Mouse (Mus musculus) adrenal gland, postnatal 10 days (tissue): ENCODE measurements around the gene Mylk4. TPM values are rescaled to one million over a fixed set of nuclear protein-coding genes. Genes with fewer than 3 reads are reported as not detected.

ENCODE experiments used
- DNase-seq: peaks from one replicate; pipeline ENCODE4 v3.0.0; 2021; ENCODE audit warnings: mixed read lengths
- long read RNA-seq, 2 experiments: library from polyadenylated mRNA; stranded (forward); transcript quantifications; one replicate each; pipeline ENCODE4 v2.0.0; 2021
- total RNA-seq, 2 experiments: library from RNA; stranded (reverse); gene quantifications; 2 replicates each; pipeline ENCODE4 v1.2.3; 2021

Mylk4 gene
- total RNA-seq: 10 to 100 TPM in 1 of 2 experiments, 1 to 10 TPM in 1; 4.5 to 17.1 TPM
- long read RNA-seq, experiment 1: 0 reads
- long read RNA-seq, experiment 2: 0 reads

DNA sequence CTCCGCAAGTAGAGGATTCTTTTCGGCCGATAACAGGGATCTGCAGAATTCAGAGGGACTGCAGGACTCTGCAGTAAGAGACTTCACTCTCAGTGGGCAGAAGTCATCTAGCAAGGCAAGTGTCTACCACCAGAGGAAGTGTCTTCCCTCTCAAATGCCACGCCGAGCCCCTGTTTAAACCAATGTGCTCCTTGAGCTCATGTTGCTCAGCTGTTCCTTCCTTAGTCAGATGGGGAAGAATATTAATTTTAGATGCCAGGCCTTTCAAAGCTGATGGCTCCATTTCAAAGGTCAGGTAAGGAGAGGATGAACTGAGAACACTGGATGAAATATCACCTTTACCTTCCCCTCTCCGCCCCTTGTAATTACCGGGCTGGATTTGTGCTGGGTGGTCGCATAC is at the start of gene Mylk4:
TSS of gene Mylk4 (minus strand) at position 139 of the 400 bp plus-strand sequence.
- DNase-seq: no peak

DNA sequence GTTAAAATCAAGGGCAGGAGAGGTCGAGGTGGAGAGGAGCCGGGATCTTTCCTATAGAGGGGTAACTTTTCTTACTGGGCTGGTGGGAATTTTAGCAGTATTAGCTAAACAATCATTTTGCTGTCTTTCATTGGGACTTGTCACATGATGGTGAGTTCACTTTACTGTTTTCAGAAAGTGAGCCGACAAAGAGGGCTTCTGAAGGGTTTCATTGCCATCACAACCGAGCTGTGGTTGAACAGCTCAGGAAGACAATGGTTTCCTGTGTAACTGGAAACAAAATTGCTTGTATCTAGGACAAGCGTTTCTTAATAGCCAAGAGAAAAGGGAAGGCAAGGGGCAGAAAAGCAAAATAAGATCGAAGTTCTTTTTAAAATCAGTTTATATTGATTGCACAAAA is 49.5 kb upstream of the Mylk4 start:
- no peak for DNase-seq

DNA sequence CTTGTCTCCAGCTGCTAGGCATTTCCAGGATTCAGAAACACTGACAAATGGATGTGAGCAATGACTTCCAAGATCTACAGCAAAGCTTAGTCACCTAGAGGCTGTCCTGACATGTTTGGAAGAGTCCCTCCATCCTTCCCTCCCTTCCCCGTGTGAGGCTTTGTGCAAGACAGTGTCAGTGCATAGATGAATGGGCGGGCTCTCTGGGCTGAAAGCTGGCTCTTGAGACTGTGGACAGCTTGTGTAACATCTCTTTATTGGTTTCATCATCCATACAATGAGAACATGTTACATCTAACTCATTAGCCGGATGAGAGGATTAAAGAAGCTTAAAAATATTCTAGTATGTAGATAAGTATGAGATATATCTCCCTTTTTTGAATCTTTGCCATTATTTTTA is 49.0 kb upstream of the Mylk4 start:
- DNase-seq: no peak

DNA sequence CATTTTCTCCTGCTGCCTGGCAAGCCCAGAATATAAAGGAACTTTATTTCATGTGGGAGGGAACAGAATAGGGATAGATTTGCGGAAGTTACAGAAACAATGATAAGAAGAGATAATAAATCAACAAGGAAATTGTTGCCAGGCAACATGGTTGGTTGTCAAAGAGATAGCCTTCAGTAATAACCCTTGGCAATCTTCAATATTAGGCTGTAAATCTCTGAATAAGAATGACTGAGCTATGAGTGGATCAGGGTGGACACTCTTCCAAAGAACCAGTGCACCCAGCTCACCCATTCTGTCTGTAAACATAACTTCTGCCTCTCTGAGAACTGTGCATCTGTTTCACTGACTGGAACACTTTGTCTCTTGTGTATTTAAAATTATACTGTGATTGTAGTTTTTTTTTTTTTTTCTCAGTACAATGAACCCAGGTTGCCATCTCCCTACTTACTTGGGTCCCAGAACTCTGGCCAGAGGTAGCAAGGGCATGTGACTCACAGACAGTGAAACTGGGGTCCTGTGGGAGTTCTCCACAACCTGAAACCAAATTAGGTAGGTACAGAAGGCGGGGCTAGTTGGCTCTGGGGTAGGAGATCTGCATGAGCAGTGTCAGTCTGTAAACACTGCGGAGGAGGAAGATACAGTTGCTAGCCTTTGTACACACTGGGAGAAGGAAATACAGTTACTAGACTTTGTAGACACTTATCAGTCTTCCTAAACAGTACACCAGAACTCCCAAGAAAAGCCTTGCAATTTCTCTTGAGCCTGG is 47.9 kb upstream of the Mylk4 start:
- peak; percentile 25 for DNase-seq

DNA sequence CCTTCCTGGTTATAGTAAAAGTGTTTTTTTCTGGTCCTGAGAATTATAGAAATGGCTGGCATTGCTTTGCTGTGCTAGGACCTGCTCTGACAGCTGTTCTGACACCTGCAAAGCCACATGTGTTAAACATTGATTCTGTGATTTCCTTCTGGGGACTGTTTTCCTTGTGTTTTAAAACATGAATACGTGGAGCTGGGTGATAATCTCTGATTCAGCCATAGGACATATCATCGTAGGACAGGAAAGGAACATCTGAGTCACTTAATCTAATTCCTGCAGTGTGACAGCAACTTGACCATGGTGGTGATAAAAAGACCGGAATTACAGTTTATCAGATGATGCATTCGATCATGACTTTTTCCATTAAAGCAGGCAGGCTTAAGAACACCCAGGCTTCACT is 45.1 kb upstream of the Mylk4 start:
- DNase-seq: no peak

DNA sequence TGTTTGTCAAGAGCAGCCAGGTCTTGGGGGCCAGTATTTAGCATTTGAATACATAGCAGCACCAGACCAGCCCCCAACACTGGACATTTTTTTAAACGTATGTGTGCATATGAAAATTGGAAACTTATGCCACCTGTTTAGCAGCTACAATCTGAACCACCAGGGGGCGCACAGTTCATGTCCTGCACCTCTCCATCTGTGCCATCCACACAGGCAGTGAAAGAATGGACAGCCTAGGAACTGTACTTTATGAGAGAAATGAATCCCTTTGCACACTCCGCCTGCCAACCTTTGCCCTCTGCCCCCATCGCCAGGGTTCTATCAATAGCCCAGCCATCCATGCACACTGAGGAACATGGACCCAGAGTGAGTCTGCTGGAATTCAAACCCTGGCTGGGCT is 44.2 kb upstream of the Mylk4 start:
- DNase-seq: peak; percentile 83

DNA sequence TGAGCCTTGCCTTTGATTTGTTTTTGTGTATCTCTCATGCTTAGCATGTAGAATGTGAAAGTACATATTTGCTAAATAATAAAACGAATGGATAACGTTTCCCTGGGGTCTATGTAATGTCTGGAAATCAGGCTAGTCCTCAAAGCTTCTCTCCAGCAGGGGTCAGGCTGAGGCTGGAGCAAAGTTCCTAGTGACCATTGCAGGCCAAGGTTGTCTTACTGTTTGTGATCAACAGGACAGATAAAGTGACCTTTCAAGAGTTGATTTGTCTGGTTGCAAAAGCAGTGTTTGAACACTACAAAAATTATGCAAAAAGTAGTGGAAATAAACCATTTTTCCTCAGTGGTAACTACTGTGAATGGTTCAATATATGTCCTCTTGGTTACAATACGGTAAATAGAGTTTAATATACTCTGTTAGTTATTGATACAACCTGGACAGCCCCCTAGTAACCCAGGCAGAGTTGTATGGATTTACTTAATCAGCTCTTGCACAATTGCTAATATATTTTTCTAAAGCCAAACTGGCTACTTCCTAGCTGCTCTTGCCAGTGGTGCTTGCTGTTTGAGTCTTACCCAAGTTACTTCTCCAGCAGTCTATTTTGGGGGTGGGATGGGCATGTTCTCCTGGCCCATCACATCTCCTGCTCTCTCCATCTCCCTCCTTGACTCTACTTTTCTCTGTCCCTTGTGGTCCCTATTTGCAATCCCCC is 43.5 kb upstream of the Mylk4 start:
- DNase-seq: peak; percentile 71

DNA sequence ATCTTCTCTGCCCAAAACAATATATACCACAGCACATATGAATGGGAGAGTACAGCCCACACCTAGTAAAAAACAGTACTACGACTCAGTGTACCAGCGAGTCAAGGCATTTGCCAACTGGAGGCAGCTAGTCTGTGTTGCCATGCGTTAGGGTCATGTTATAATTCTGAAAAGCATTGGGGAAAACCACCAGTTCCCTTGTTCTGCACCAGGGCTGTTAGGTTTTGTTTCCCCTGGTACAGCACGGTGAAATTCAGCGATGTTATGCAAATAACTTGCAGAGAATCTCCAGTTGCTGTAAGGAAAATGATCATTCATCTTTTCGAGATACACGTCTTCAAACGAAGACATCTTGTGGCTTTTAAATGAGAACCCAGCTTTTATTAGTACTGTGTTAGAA is 41.8 kb upstream of the Mylk4 start:
- DNase-seq: no peak

DNA sequence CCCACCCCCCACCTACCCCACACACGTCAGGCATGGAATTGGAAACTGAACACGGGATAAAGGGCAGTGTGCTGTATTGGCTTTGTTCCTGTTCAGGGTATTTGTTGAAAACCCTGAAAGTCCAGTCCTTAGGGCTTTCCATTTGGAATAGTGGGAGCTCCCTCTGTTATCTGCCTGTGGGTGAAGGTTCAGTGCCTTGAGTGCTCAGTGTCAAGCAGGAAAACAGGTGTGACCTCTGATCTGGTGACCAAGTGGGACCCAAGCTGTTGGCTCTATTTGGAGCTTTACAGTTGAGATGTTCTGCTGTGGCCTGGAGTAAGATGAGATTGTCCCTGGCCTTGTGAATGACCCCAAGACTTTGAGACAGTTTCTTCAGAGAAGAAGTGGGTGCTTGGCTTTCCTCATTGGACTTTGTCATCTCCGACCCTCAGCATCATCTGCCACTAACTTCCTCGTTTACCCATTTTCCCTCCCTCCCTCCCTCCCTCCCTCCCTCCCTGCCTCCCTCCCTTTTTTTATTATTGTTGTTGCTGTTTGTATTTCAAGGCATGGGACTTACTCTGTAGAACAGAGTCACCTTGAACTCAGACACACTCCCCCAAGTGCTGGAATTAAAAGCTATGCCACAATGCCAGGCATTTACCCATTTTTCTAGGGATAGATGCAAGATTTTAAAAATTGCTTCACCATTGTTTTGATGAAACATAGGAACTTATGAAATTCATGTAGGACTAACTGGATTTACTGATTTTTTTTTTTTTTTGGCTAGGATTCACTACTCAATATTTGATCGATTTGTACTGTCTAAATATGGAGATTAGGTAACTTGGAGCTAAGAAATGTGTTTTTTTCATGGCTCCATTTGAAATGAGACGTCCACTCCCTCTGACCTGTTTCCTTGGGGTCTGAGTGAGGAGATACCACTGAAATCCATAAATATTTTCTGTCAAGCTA is 40.9 kb upstream of the Mylk4 start:
- no peak for DNase-seq

DNA sequence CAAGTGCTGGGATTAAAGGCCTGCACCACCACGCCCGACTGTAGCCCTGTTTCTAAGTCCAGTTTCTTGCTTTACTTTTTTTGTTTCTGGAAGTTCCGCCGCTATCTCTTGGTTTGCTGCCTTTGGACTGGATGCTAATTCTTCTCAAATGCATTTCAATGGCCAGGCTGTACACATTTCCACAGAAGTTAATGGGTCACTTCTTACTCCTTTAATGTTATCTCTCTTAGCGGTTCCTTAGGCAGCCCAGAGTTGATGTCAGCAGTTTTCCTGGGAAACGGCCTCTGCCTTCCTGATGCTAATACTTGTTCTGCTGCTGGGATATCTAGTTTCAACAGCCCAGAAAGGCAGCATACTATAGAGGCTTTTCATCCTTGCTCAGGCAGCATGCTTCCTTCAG is 39.4 kb upstream of the Mylk4 start:
- no peak for DNase-seq

DNA sequence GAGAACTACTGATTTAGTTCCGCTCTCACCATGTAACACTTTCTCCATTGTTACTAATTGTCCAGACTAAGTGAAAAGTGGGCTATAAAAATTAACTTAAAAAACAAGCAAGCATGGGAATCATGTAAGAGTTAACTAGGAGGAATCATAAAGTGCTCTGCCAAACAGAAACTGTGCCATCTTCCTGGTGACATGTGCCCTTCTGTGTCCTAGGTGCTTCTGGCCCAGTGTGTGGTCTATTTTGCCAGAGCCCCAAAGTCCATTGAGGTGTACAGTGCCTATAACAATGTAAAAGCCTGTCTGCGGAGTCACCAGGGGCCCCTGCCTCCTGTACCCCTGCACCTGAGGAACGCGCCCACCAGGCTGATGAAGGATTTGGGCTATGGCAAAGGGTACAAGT is 37.9 kb upstream of the Mylk4 start:
- no peak for DNase-seq

DNA sequence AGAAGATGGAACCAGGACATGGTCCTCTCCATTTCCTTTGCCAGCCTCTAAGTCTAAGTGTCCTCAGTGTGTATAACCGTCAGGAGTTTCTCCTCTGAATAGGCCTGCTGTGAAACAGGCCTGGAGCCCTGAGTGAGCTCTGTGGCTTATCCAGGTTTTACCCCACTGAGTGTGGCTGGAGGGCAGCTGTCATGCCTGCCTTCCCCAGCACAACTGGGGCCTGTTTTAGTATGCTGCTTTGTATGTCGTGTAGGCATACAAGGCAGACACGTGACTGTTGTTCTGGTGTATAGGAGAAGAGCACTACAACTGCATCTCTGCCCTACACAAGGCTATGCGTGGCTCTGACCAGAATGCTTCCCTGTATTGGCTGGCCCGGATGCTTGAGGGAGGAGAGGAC is 36.2 kb upstream of the Mylk4 start:
- DNase-seq: no peak

DNA sequence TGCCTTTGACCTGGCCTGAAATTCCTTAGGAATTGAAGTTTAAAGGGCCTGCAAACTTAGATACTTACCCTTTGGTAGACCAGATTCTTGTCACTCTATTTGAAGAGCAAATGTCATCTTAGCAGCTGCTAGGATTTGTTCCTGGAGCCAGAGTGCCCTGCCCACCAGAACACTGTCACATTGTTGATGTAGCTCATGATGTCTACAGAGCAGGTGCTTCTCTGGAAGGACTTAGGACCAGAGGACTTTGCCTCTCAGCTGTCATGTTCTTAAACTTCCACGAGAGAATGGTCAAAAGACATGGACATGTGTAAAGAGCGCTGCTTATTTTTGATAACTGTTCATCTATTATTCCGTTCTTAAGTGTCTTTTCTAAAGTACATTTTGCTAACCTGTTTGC is 35.5 kb upstream of the Mylk4 start:
- DNase-seq: no peak

DNA sequence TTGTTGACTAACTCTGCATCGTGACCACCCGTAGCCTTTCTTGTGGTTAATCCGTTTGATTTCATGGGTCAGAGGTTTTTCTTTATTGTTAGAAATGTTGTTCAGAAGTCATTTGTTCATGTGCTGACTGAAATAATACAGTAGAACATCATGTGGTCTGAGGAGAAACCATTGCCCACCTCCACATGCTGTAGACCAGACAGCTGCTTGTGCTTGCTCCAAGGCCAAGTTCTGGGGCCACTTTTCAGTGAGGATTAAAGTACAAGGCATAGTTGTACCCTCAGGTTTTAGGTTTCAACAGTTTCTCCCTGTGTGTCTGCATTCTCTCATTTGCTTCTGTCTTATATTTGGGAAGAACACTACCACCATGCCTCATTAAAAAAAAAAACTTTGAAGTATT is 23.9 kb upstream of the Mylk4 start:
- DNase-seq: no peak

DNA sequence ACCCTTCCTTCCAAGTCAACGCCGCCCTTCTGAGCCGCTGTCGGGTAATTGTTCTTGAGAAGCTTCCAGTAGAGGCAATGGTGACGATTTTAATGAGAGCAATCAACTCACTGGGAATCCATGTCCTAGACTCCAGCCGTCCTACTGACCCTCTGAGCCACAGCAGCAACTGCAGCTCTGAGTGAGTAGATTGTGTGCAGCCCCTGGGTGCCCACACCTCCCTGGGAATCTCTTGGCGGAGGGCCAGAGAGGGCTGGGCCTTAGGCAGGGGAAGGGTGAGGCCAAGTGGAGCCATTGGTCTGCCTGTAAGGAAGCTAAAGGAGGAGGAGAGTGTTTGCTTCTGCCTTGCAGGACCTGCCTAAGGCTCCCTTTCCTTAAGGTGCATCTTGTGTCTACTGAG is 23.1 kb upstream of the Mylk4 start:
- peak; percentile 23 for DNase-seq

DNA sequence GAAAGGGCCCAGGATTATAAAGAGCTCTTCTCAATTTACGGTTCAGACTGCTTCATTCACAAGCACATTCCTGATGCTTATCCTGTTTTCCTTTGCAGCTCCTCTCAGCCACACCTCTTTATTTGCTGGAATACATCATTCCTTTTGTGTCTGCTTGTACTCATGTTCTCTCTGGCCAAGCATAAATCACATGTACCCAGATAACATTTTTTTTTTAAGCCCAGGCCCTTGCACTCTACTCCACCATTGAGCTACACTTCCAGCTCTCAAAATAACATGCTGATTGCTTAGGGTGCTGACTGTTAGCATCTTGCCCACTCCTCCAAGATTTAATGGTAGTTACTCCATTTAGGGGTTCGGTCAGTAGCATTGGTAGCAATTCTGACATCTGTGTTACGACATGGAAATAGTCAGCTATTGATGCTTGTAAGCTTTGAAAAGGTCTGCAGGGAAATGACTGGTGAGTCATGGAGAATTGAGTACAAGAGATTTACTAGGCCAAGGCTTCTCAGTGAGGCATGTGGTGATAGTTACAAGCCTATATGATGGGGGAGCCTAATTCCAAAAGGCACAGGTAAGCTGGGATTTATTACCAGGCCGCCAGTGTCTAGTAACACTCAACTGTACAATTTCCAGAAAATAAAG is 20.1 kb upstream of the Mylk4 start:
- no peak for DNase-seq

DNA sequence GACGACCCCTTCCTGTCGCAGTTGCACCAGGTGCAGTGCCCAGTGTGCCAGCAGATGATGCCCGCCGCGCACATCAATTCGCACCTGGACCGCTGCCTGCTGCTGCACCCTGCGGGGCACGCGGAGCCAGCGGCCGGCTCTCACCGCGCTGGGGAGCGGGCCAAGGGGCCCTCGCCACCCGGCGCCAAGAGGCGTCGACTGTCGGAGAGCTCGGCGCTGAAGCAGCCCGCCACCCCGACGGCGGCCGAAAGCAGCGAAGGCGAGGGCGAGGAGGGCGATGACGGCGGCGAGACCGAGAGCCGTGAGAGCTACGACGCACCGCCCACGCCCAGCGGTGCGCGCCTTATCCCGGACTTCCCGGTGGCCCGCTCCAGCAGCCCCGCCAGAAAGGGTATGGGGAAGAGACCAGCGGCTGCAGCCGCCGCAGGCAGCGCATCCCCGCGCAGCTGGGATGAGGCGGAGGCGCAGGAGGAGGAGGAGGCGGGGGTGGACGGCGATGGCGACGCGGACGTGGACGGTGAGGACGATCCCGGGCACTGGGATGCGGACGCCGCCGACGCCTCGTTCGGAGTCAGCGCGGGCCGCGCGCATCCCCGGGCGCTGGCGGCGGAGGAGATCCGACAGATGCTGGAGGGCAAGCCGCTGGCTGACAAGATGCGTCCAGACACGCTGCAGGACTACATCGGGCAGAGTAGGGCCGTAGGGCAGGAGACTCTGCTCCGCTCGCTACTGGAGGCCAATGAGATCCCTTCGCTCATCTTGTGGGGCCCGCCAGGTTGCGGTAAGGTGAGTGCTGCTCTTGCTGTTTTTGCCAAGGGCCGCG is 18.7 kb upstream of the Mylk4 start, which contains the start of gene D930007J09Rik:
TSS of gene D930007J09Rik (minus strand) at position 591 of the 823 bp plus-strand sequence.
- DNase-seq: peak; percentile 68

DNA sequence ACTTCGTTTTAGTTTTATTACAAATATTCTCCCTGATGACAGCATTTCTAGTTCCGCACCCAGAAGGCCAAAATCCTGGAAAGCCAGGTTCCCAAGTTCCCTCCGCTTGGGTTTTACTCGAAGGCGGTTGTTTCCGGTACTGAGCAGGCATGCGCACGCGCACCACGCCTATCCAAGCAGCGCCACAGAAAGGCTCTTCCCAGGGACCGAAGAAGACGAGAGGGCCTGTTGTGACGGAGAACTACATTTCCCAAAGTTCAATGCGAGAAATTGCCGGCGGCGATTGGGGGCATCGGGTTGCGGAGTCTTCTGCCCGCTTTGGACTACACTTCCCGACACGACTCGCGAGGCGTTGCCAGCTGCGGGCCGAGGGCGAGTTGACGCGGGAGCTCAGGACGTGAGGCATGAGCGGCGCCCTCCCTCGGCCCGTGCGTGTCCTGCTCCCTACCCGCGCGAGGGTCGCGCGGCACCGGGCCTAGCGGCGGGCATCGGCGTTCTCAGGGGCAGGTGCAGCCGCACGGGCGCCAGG is 18.0 kb upstream of the Mylk4 start, which contains the start of gene Wrnip1:
TSS of gene Wrnip1 (plus strand) at position 346 of the 529 bp plus-strand sequence.
- DNase-seq: peak; percentile 95

DNA sequence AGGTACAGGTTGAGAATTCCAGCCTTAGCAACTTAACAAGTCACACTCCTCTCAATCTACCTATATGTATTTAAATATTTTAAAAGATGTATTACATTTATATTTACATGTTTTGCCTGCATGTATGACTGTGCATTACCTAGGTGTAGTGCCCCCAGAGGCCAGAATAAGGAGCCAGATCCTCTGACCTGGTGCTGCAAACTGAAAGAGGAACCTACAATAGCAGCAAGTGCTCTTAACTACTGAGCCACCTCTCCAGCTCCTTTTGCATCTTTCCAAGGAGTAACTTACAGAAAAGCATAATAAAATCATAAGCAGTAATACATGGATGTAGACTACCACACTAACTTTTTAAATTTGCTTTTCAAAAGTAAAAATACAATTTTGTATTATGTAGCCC is 17.1 kb upstream of the Mylk4 start:
- no peak for DNase-seq

DNA sequence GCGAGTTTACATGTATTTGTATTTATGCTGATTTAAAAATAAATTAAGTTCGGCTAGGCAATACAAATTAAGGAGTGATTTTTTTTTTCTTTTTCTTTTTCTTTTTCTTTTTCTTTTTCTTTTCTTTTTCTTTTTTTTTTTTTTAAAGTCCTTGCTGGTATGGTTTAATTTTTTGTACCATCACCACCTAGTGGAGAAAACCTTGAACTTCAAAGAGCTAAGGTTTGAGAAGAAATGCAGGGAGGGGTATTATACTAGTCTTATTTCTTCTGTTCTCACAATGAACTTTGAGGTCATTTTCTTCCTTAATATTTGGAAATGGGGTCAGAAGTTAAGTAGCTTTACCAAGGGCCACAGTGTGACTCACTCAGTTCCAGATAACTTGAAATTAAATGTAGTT is 15.4 kb upstream of the Mylk4 start:
- DNase-seq: no peak

DNA sequence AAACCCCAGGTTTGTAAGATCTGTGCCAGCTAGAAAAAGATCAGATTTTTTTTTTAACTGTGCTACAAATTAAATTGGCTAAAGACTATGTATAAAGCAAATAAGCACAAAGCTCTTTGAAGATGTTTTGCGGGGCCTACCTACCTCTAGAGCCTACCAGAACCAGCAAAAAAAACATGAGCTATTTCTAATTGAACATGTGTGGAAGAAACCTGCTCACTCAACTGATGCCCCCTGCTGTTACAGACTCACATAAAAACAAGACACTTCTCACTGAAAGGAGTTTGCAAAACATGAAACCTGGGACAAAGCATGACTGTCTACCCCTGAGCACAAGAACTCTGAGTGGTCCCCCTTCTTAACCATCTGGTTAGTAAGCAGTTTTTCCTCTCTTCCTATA is 13.3 kb upstream of the Mylk4 start:
- DNase-seq: no peak
